Mouse (Mus musculus) cerebellum, adult 8-10 months (tissue): ENCODE data around the gene Eif4enif1.
"Not testable (repeated sequence)": the region's sequence is repeated elsewhere in the genome, so short reads cannot be mapped to it uniquely, and the experiment has no call there.

Experiments
- DNase-seq: peaks from one replicate; pipeline ENCODE4 v3.0.0; 2022

The Eif4enif1 gene

GRCm38 (mm10) chr11:3202231-3202701 lies at the start of gene Eif4enif1:
TSS of gene Eif4enif1 (plus strand) at chr11:3202392.
- peak; percentile 95 for DNase-seq

GRCm38 (mm10) chr11:3153666-3154397 lies 48.4 kb upstream of the Eif4enif1 start:
- peak; percentile 47 for DNase-seq

- DNase-seq, result not testable (repeated sequence)
Measured at GRCm38 (mm10) chr11:3156991-3157390, 45.2 kb upstream of the Eif4enif1 start.

- not testable (repeated sequence) for DNase-seq
Measured at GRCm38 (mm10) chr11:3157996-3158395, 44.2 kb upstream of the Eif4enif1 start.

GRCm38 (mm10) chr11:3158800-3159199 lies 43.4 kb upstream of the Eif4enif1 start:
- DNase-seq, result not testable (repeated sequence)

GRCm38 (mm10) chr11:3161370-3161769 lies 40.8 kb upstream of the Eif4enif1 start:
- peak; percentile 44 for DNase-seq

- peak; percentile 50 for DNase-seq
Measured at GRCm38 (mm10) chr11:3162236-3162897, 39.8 kb upstream of the Eif4enif1 start.

- not testable (repeated sequence) for DNase-seq
Measured at GRCm38 (mm10) chr11:3163122-3163521, 39.1 kb upstream of the Eif4enif1 start.

GRCm38 (mm10) chr11:3163661-3164060 lies 38.5 kb upstream of the Eif4enif1 start:
- not testable (repeated sequence) for DNase-seq

- DNase-seq, result not testable (repeated sequence)
Measured at GRCm38 (mm10) chr11:3165210-3165782, 36.9 kb upstream of the Eif4enif1 start.

GRCm38 (mm10) chr11:3166321-3166720 lies 35.9 kb upstream of the Eif4enif1 start:
- not testable (repeated sequence) for DNase-seq

GRCm38 (mm10) chr11:3167129-3167528 lies 35.1 kb upstream of the Eif4enif1 start:
- DNase-seq, result not testable (repeated sequence)

GRCm38 (mm10) chr11:3167571-3168001 lies 34.6 kb upstream of the Eif4enif1 start:
- DNase-seq, result not testable (repeated sequence)

- not testable (repeated sequence) for DNase-seq
Measured at GRCm38 (mm10) chr11:3169042-3169441, 33.1 kb upstream of the Eif4enif1 start.

GRCm38 (mm10) chr11:3171931-3172330 lies 30.3 kb upstream of the Eif4enif1 start:
- not testable (repeated sequence) for DNase-seq

- DNase-seq, result not testable (repeated sequence)
Measured at GRCm38 (mm10) chr11:3172526-3172925, 29.7 kb upstream of the Eif4enif1 start.

GRCm38 (mm10) chr11:3173425-3174318 lies 28.5 kb upstream of the Eif4enif1 start:
- DNase-seq, result peak; percentile 44

- not testable (repeated sequence) for DNase-seq
Measured at GRCm38 (mm10) chr11:3178968-3179725, 23.0 kb upstream of the Eif4enif1 start.

GRCm38 (mm10) chr11:3179726-3180092 lies 22.5 kb upstream of the Eif4enif1 start:
- DNase-seq, result not testable (repeated sequence)

GRCm38 (mm10) chr11:3180510-3181160 lies 21.6 kb upstream of the Eif4enif1 start:
- not testable (repeated sequence) for DNase-seq

GRCm38 (mm10) chr11:3181250-3181649 lies 20.9 kb upstream of the Eif4enif1 start:
- DNase-seq, result peak; percentile 49
